Mouse (Mus musculus) mouse embryonic stem cell (cell line): ENCODE results near the gene Prl3c1.
"Not testable (repeated sequence)": the region's sequence is repeated elsewhere in the genome, so short reads cannot be mapped to it uniquely, and the experiment has no call there.

Experiments
- in situ Hi-C, 2 experiments: fragments of 300-500 bp; cut with MboI; formaldehyde crosslinking; loops; 1 replicate in 1 of 2; 3 replicates in 1 of 2; pipeline ENCODE4 v1.14.3; 2019 to 2020; ENCODE audit warnings: low sequenced_read_pairs in 2 of 2, low pct_unique_long_range_greater_than_20kb in 1 of 2, mixed read lengths in 1 of 2; ENCODE audit not compliant: unreplicated experiment in 1 of 2

The Prl3c1 gene

GRCm38 (mm10) chr13:27196359-27196758 is at the start of gene Prl3c1:
Gene Prl3c1, plus strand, starts transcription at chr13:27196659.
- in situ Hi-C loops: no loop called here

DNA sequence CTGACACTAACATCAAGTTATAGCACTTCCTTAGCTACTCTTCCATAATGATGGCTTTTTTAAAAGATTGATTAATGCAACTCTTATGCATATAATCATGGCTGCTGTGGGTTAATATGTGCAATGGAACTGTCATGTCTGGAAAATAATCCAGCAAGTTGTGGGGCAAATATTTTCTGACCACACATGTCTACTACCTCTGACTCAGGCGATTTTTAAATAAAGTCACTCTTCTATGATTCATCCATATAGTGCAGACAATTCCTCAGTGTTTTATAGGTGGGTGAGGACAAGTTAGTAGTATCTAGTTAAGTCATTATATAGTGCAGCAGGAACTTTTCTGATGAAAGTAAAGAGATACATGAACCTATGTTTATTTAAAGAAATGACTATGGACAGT is 48.2 kb upstream of the Prl3c1 start:
- in situ Hi-C loops: no loop called here

- in situ Hi-C loops: not testable (repeated sequence)
Measured at GRCm38 (mm10) chr13:27156490-27156889, 40.0 kb upstream of the Prl3c1 start, which contains the start of gene Prl3d3. Gene Prl3d3, plus strand, starts transcription at chr13:27156790.

DNA sequence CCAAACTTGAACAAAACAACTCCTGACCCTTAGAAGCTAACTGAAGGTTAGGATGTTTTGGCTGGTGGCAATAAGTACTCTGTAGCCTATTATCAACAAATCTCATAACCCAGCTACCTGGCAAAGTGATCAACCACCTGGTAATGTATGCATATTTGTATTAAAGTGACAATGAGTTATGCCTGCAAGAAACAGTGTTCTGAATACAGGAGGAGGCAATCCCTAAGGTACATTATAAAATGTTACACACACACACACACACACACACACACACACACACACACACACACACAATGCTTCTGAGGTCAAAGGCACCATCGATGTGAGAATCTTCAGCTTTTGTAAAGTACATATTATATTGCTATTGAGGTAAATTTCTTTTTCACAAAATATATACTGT is 45.1 kb downstream of the Prl3c1 start, which contains the start of gene Prl3b1:
Gene Prl3b1, plus strand, starts transcription at position 301 of the 400 bp plus-strand sequence.
- in situ Hi-C loops: no loop called here
